18 mouse cellular contexts compared by ENCODE assay signal in the genomic region with DNA sequence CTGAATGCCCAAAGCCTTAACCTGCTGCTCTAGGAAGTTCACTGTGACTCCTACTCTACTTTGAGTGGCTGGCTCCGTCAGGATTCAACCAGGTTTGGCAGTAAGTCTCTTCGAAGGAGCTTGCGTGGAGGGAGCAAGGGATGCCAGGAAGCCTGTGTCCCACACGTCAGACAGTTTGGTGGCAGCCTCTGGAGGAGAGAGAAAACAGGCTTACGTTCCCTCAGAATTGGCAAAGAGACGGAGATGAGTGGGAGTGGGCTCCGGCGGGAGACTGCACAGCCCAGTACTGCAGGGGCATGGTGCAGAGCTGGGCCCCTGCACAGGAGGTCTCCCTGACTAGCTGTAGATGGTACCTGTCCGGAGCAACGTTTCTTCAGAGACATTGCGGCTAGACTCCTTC.
DNase-seq lines count a peak whose midpoint lies in the region; TF ChIP-seq lines count a peak whose summit lies in the region.
"Had no signal": no experiment of that assay in that cellular context is flagged by ENCODE, and none has a peak within 500 bp of the region (broad histone marks: within the 10 kb centered on the region; RNA-seq: fewer than 3 reads in every experiment).

No protein-coding gene starts in this region.

- intact Hi-C loops in left cerebral cortex, postnatal 36 days (cut with DNase I) = loop anchor here (5.0 to 10.0 kb wide), 2 partner anchors 83 to 110 kb away; no protein-coding TSS in a partner anchor
- intact Hi-C loops in left cerebral cortex, postnatal 10 days (cut with DNase I) = no loop called here

- H3K4me3 ChIP-seq in ES-E14 (ENCODE audit: insufficient read depth in 1 of 2, low read depth in 1 of 2, low read length in 2 of 2, poor library complexity in 1 of 2, severe bottlenecking in 1 of 2) = no peak overlapping the region
- H3K4me3 ChIP-seq: embryonic facial prominence, embryonic 12.5 days; forebrain, embryonic 15.5 days; heart, embryonic 12.5 days; hindbrain, embryonic 15.5 days had no signal

- no peak overlapping the region for H3K9ac ChIP-seq in ES-E14 (ENCODE audit: insufficient read depth, low read depth, low read length, poor library complexity, severe bottlenecking)
- H3K9ac ChIP-seq: embryonic facial prominence, embryonic 12.5 days; forebrain, embryonic 15.5 days; heart, embryonic 12.5 days; hindbrain, embryonic 15.5 days had no signal

- H3K4me1 ChIP-seq in ES-E14 (ENCODE audit: control insufficient read depth in 2 of 2, insufficient read depth in 2 of 2, low read length in 2 of 2, poor library complexity in 1 of 2) = no peaks in the 10 kb centered on the region
- H3K4me1 ChIP-seq: embryonic facial prominence, embryonic 12.5 days; heart, embryonic 12.5 days had no signal

- DNase-seq in heart, adult 11 months = peak; percentile 55
- DNase-seq in heart, adult 8-10 months (ENCODE audit: low spot score) = no peak
- DNase-seq in left cerebral cortex, postnatal 36 days (ENCODE audit: low spot score in 2 of 2) = peak; percentile 36 to 60
- no peak for DNase-seq in left cerebral cortex, postnatal 10 days (ENCODE audit: extremely low spot score in 1 of 2, low spot score in 2 of 2)
- DNase-seq in ES-E14 (ENCODE audit: low read depth, low spot score) = no peak
- peak; percentile 40 to 54 for DNase-seq in right cerebral cortex, postnatal 36 days (ENCODE audit: low spot score in 2 of 2)
- DNase-seq in c-Kit-positive CD71-positive TER-119-positive erythroid progenitor cells, embryonic 14.5 days (ENCODE audit: low spot score) = no peak
- DNase-seq: adrenal gland, adult 2 months; adrenal gland, postnatal 25 days; cerebellum, adult 11 months; cerebellum, adult 9-10 months; cerebellum, postnatal 25 days; gastrocnemius, postnatal 36 days; heart, adult 18-20 months had no signal

- in situ Hi-C loops in ES-E14 (cut with MboI; ENCODE audit: low sequenced_read_pairs in 2 of 2, unreplicated experiment in 2 of 2) = no loop called here

- H3K9me3 ChIP-seq in ES-E14 (ENCODE audit: control insufficient read depth, insufficient read depth, low read depth, low read length) = no peaks in the 10 kb centered on the region
- H3K9me3 ChIP-seq: embryonic facial prominence, embryonic 12.5 days; forebrain, embryonic 15.5 days; heart, embryonic 12.5 days; hindbrain, embryonic 15.5 days had no signal

- 0 out of 2 replicates have a peak overlapping the region, but pooled peaks have one; percentile 12 for H3K27ac ChIP-seq in ES-E14 (ENCODE audit: insufficient read depth, low read depth, low read length, poor library complexity, severe bottlenecking)
- H3K27ac ChIP-seq: embryonic facial prominence, embryonic 12.5 days; forebrain, embryonic 15.5 days; hindbrain, embryonic 15.5 days had no signal

- H3K36me3 ChIP-seq in ES-E14 (ENCODE audit: control insufficient read depth, insufficient read depth, low read length, poor library complexity, severe bottlenecking) = no peaks in the 10 kb centered on the region
- H3K36me3 ChIP-seq: embryonic facial prominence, embryonic 12.5 days; forebrain, embryonic 15.5 days; heart, embryonic 12.5 days; hindbrain, embryonic 15.5 days had no signal

TF ChIP-seq in ES-E14, 5 proteins besides CTCF, POLR2A, EP300 and RAD21:
- TF ChIP-seq MAFK (IDR thresholded peaks at IDR 0.05; ENCODE audit: insufficient read depth, low read depth, low read length) = no peak
- no peak for TF ChIP-seq CHD2 (IDR thresholded peaks at IDR 0.05; ENCODE audit: low read depth, low read length)
- no peak for TF ChIP-seq ZNF384 (IDR thresholded peaks at IDR 0.05; ENCODE audit: low read depth, low read length)
- TF ChIP-seq HCFC1 (IDR thresholded peaks at IDR 0.05; ENCODE audit: borderline replicate concordance, insufficient read depth, low read length) = no peak
- TF ChIP-seq ZC3H11A (IDR thresholded peaks at IDR 0.05; ENCODE audit: borderline replicate concordance, low read depth, low read length) = no peak

Comparison
In these comparisons a context has a peak if more than half of its experiments do, and no peak if none do; other contexts are left out.
1. DNase-seq: peak in heart, adult 11 months (single experiment), left cerebral cortex, postnatal 36 days (2 of 2) and right cerebral cortex, postnatal 36 days (2 of 2); none in heart, adult 8-10 months (single experiment), left cerebral cortex, postnatal 10 days (0 of 2), ES-E14 (single experiment) and c-Kit-positive CD71-positive TER-119-positive erythroid progenitor cells, embryonic 14.5 days (single experiment).